Mouse (Mus musculus) stomach, adult 2 months (tissue): ENCODE measurements around the gene Dgkz. TPM values are rescaled to one million over a fixed set of nuclear protein-coding genes. Genes with fewer than 3 reads are reported as not detected.

ENCODE experiments used
- polyA plus RNA-seq: library from polyadenylated mRNA; depleted of rRNA; stranded (reverse); fragments of >200 nt; gene quantifications from 2 replicates; pipeline ENCODE4 v1.2.3, GENCODE M21; 2012; rRNA removed

Gene Dgkz
- 79.4 and 88.3 TPM in 2 replicates for polyA plus RNA-seq

DNA sequence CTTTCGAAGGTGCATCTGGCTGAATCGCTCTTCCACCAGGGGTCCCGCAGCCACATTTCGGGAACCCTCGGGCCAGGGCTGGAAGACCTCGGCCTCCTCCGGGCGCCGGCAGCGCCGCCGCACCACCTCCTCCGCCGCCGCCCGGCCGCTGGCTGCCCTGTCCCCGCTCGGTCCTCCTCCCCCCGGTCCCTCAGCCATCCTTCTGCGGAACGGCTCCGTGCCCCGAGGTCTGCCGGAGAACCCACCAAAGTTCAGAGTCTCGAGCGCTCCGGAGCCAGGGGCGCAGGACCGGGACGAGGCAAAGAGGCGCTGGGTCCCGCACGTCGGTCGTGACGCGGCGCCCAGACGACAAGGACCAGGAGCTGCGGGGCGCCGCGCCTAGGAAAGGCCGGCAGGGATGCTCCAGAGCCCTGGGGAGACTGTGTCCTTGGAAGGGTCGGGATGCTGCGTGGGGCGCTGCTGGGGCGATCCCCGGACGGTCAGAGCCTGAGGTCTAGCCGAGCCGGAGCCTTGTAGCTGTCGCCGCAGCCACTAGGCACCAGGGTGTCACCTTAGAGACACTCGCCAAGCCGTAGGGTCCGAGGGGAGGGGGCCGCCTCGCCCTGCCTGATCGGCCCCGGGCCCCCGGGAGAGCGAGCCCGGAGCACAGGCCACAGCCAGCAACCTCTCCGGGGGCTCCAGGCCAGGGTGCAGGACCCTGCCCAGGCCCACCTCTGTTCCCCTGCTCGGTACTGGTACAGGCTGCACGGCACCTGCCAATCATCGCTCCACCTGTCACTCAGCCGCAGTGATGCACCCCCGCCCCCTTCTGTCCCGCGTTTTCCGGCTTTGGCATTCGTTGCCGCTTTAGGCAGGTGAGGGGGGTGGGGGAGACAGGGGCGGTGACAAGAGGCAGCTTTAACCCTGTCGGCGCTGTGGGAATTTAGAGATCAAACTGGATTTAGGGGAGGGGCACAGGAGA is at the start of gene Dgkz:
Dgkz (minus strand) TSS at position 284 of the 961 bp plus-strand sequence.

DNA sequence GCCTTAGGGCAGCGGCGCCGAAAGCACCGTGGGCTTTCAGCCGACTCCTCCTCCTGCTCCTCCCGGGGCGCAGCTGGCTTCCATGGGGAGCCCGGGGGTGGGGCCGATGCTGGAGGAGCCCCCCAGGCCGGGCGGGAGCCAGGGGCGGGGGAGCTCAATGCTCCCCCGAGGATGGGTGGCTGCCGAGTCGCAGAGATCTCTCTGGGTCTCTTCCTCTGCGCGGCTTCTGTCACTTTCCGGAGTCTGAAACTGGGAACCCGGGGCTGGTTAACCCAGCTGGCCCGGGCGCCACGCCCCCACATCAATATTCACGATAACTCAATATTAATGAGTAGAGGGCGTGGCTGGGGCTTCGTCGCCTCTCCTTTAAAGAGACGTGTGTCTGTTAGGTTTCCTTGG is 48.6 kb upstream of the Dgkz start, which contains the start of gene Creb3l1:
Creb3l1 (minus strand) TSS at position 229 of the 399 bp plus-strand sequence.

GRCm38 (mm10) chr2:91945483-91945882 is 30.2 kb downstream of the Dgkz start, which contains the start of gene Gm9821:
TSS of gene Gm9821 (plus strand) at chr2:91945703.

GRCm38 (mm10) chr2:91932160-91932711 is 43.4 kb downstream of the Dgkz start, which contains the start of gene Mdk:
TSS of gene Mdk (minus strand) at chr2:91932297.

DNA sequence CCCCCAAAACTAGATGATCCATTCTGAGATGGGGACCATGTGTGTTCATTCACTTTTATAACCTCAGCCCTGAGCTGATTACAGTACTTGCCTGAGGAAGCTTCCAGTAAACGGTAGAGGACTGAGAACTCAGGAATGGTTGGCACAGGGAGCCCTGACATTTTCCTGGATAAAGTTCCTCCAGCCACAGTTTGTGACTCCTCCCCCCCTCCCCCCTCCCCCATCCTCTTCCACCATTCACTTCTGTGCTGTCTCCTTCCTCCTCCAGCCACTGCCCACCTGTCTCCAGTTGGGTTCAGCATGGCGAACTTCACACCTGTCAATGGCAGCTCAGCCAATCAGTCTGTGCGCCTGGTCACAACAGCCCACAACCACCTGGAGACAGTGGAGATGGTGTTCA is 48.7 kb downstream of the Dgkz start, which contains the start of gene Chrm4:
Chrm4 (plus strand) TSS at position 301 of the 400 bp plus-strand sequence.

Other genes with a start within 250 kb of the Dgkz start
- 8.4 and 9.5 TPM in 2 replicates for gene Ambra1, start 245.7 kb downstream of the Dgkz start, polyA plus RNA-seq
- gene Chrm4, start 48.6 kb downstream of the Dgkz start, polyA plus RNA-seq, result 0.35 and 0.68 TPM in 2 replicates
- 1.5 and 3.3 TPM in 2 replicates for gene Mdk, start 43.6 kb downstream of the Dgkz start, polyA plus RNA-seq
- not detected in 2 replicates for gene Gm9821, start 30.2 kb downstream of the Dgkz start, polyA plus RNA-seq
- gene Creb3l1, start 48.6 kb upstream of the Dgkz start, polyA plus RNA-seq, result 31.6 and 34.0 TPM in 2 replicates
- 6.2 and 9.8 TPM in 2 replicates for gene Phf21a, start 117.3 kb upstream of the Dgkz start, polyA plus RNA-seq